Mouse (Mus musculus): ENCODE measurements around the gene Olfm2. TPM values are rescaled to one million over a fixed set of nuclear protein-coding genes. Genes with fewer than 3 reads are reported as not detected.

The Olfm2 gene
- polyA plus RNA-seq (2017; shearing (Covaris generic)), result 0.27 TPM

GRCm38 (mm10) chr9:20746017-20746660 is at the start of gene Olfm2:
Gene Olfm2, minus strand, starts transcription at chr9:20746349.

GRCm38 (mm10) chr9:20651602-20652259 is 94.4 kb downstream of the Olfm2 start, which contains the start of gene Pin1:
Gene Pin1, plus strand, starts transcription at chr9:20652095.

DNA sequence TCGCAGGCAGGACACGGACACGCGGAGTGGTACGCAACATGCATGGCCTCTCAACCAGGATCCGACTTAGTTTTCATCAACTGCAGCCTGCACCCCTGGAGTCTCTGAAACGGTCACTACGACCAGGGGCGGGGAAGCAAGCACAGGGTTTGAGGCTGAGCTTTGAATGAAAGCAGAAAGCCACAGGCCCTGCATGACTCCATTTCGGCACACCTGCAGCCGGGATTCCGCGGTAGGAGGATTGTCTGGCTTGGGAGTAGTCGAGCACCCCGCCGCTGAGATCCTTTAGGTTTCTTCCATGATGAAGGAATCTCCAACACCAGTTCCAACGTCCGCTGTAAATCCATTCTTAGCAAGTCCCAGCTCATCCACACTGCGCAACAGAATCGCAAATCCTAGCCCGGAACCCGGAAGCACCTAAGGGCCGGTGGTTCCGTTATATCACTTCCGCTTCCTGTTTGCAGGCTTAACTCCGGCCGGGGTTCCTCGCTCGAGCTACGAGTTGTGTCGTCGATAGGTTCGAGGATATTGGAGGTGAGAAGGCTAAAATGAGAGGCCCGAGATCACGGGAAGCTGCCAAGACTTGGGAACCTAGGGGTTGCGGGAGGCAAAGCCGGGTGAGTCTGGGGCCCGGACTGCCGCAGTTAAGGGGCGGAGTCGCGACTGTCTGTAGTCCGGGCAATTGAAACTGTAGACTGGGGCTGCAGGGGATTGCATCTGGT is 101.6 kb downstream of the Olfm2 start, which contains the start of gene Fbxl12:
Gene Fbxl12 (minus strand): TSS at position 408 of the 722 bp plus-strand sequence.

DNA sequence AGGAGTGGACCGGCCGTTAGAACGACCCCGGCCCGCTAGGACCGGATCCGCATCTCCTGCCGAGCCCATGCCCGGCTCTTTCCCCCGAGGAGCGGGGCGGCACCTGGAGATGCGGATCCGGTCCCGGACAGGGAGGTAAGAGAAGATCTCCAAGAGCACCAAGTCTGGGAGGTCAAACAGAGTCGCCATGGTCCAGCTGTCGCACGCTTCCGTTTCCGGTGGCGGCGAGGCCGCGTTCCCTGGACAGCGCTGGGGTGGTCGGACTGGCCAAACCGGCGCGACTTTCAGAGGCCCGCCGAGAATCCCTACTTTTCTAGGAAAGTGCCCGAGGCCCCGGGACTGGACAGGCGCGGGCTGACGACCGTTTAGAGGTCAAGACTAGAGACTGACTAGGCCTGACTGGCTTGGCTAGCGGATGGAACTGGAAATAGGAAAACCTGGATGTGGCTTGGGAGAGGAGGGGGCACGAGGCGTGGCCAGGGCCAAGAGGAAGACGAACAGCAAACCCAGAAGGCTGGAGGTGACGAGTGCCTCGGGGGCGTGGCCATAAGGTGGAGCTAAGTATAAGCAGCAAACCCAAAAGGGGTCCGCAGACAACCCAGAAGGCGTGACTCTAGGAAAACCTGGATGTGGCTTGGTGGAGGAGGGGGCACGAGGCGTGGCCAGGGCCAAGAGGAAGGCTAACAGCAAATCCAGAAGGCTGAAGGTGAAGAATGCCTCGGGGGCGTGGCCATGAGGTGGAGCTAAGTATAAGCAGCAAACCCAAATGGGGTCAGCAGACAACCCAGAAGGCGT is 103.9 kb downstream of the Olfm2 start, which contains the start of gene Ubl5:
Gene Ubl5 (plus strand): TSS at position 778 of the 795 bp plus-strand sequence.

Other genes with a start within 250 kb of the Olfm2 start
- gene Zfp266, start 224.9 kb downstream of the Olfm2 start, polyA plus RNA-seq (2017; shearing (Covaris generic)), result 26.7 TPM
- 8.0 TPM for gene Zfp846, start 165.1 kb downstream of the Olfm2 start, polyA plus RNA-seq (2017; shearing (Covaris generic))
- gene Ubl5, start 103.5 kb downstream of the Olfm2 start, polyA plus RNA-seq (2017; shearing (Covaris generic)), result 437 TPM
- 91.4 TPM for gene Fbxl12, start 101.6 kb downstream of the Olfm2 start, polyA plus RNA-seq (2017; shearing (Covaris generic))
- 17.8 TPM for gene Pin1, start 94.3 kb downstream of the Olfm2 start, polyA plus RNA-seq (2017; shearing (Covaris generic))
- gene Col5a3, start 68.7 kb upstream of the Olfm2 start, polyA plus RNA-seq (2017; shearing (Covaris generic)), result not detected
- gene Rdh8, start 72.2 kb upstream of the Olfm2 start, polyA plus RNA-seq (2017; shearing (Covaris generic)), result not detected
- 33.1 TPM for gene A230050P20Rik, start 122.3 kb upstream of the Olfm2 start, polyA plus RNA-seq (2017; shearing (Covaris generic))
- 1.1 TPM for gene Angptl6, start 133.4 kb upstream of the Olfm2 start, polyA plus RNA-seq (2017; shearing (Covaris generic))
- gene Ppan, start 141.8 kb upstream of the Olfm2 start, polyA plus RNA-seq (2017; shearing (Covaris generic)), result 97.3 TPM
- gene Eif3g, start 152.3 kb upstream of the Olfm2 start, polyA plus RNA-seq (2017; shearing (Covaris generic)), result 332 TPM
- gene Dnmt1, start 213.5 kb upstream of the Olfm2 start, polyA plus RNA-seq (2017; shearing (Covaris generic)), result 67.8 TPM
- 10.3 TPM for gene S1pr2, start 230.4 kb upstream of the Olfm2 start, polyA plus RNA-seq (2017; shearing (Covaris generic))

Measured in effector memory CD4-positive, alpha-beta T cell, adult 7 months (primary cell).